In genomic region chr10:79855558-79856184, GRCm38 (mm10) we compare ENCODE assay signal across 8 mouse cellular contexts. TPM values are rescaled to one million over a fixed set of nuclear protein-coding genes. Genes with fewer than 3 reads are reported as not detected.
A peak's percentile ranks its signal among the peaks of the same experiment; 100 is the strongest.
DNase-seq lines count a peak whose midpoint lies in the region; TF ChIP-seq lines count a peak whose summit lies in the region.

No protein-coding gene starts in this region.

- no peak for TF ChIP-seq EP300 in MEL (IDR thresholded peaks at IDR 0.05; ENCODE audit: low read depth in 1 of 2, low read length in 2 of 2)

- TF ChIP-seq CTCF in MEL (IDR thresholded peaks at IDR 0.05 in 2 of 3, conservative IDR thresholded peaks at IDR 0.05 in 1 of 3; ENCODE audit: control insufficient read depth in 1 of 3, insufficient read depth in 1 of 3, low read depth in 2 of 3, low read length in 3 of 3, poor library complexity in 1 of 3, severe bottlenecking in 1 of 3): no peak

- H3K27ac ChIP-seq in MEL (ENCODE audit: control insufficient read depth, low read depth, low read length): peak overlapping the region; percentile 99

- peaks cover 8 to 28% of the 10 kb centered on the region in 2 experiments for H3K36me3 ChIP-seq in MEL (ENCODE audit: control insufficient read depth in 1 of 2, insufficient read depth in 2 of 2, low read length in 2 of 2)
- H3K36me3 ChIP-seq in erythroblast, embryonic 14.5 days (ENCODE audit: control insufficient read depth): peaks cover 50% of the 10 kb centered on the region

- peaks cover 73% of the 10 kb centered on the region for H3K79me2 ChIP-seq in MEL (ENCODE audit: control insufficient read depth, insufficient read depth, low read length, poor library complexity)

- no peak for TF ChIP-seq POLR2A in MEL (IDR thresholded peaks at IDR 0.05; ENCODE audit: control insufficient read depth in 1 of 2, insufficient read depth in 1 of 2, low read depth in 1 of 2, low read length in 2 of 2, poor library complexity in 1 of 2)

- H3K4me1 ChIP-seq in MEL (ENCODE audit: control insufficient read depth in 1 of 2, insufficient read depth in 2 of 2, low read length in 2 of 2): peaks cover 2 to 33% of the 10 kb centered on the region in 2 experiments; a peak in 3 of 4 replicates
- peaks cover 80% of the 10 kb centered on the region for H3K4me1 ChIP-seq in erythroblast, embryonic 14.5 days (ENCODE audit: control insufficient read depth)

- TF ChIP-seq RAD21 in MEL (IDR thresholded peaks at IDR 0.05; ENCODE audit: low read depth, low read length): no peak

- no peaks in the 10 kb centered on the region for H3K9me3 ChIP-seq in MEL (replicated peaks; ENCODE audit: insufficient read depth, low read length)
- H3K9me3 ChIP-seq in erythroblast, embryonic 14.5 days (ENCODE audit: control insufficient read depth, low read length): no peaks in the 10 kb centered on the region

- peak overlapping the region; percentile 77 to 99 for H3K4me3 ChIP-seq in MEL (ENCODE audit: control insufficient read depth in 1 of 2, insufficient read depth in 1 of 2, low read depth in 2 of 2, low read length in 2 of 2)
- peak overlapping the region; percentile 82 for H3K4me3 ChIP-seq in erythroblast, embryonic 14.5 days (replicated peaks)

- H3K27me3 ChIP-seq in MEL (ENCODE audit: control insufficient read depth in 1 of 2, insufficient read depth in 2 of 2, low read length in 2 of 2): no peaks in the 10 kb centered on the region
- H3K27me3 ChIP-seq in erythroblast, embryonic 14.5 days (ENCODE audit: control insufficient read depth): no peaks in the 10 kb centered on the region; the same call in 1 of the 2 replicates

- H3K9ac ChIP-seq in MEL (ENCODE audit: control insufficient read depth, low read depth, low read length, poor library complexity, severe bottlenecking): peak overlapping the region; percentile 100

- DNase-seq in embryo, embryonic 11 days: peak; percentile 19
- no peak for DNase-seq in embryo, embryonic 9.5 days (ENCODE audit: extremely low spot score)
- DNase-seq in MEL (ENCODE audit: low read depth, low spot score): peak; percentile 65
- peak; percentile 93 to 96 for DNase-seq in kidney, adult 8-10 months
- DNase-seq in lung, postnatal 10 days: peak; percentile 59
- no peak for DNase-seq in frontal cortex, postnatal 36 days (ENCODE audit: low spot score in 2 of 2)
- DNase-seq in right cerebral cortex, postnatal 4 days: no peak

TF ChIP-seq in MEL, 35 proteins besides CTCF, POLR2A, EP300 and RAD21:
- no peak for TF ChIP-seq MAFK (IDR thresholded peaks at IDR 0.05; ENCODE audit: borderline replicate concordance, low read depth, low read length)
- TF ChIP-seq MYC (IDR thresholded peaks at IDR 0.05; ENCODE audit: low read depth, low read length): no peak
- no peak for TF ChIP-seq E2F4 (IDR thresholded peaks at IDR 0.05; ENCODE audit: borderline replicate concordance, low read depth, low read length)
- TF ChIP-seq CHD1 (IDR thresholded peaks at IDR 0.05; ENCODE audit: low read depth, low read length): no peak
- TF ChIP-seq MEF2A (IDR thresholded peaks at IDR 0.05; ENCODE audit: extremely low read depth, insufficient replicate concordance, low read depth, low read length, poor library complexity, severe bottlenecking): no peak
- no peak for TF ChIP-seq MAX (IDR thresholded peaks at IDR 0.05; ENCODE audit: low read length)
- TF ChIP-seq ZMIZ1 (IDR thresholded peaks at IDR 0.05; ENCODE audit: low read depth, low read length): no peak
- TF ChIP-seq USF2 (IDR thresholded peaks at IDR 0.05; ENCODE audit: borderline replicate concordance in 1 of 2, insufficient read depth in 1 of 2, low read depth in 1 of 2, low read length in 2 of 2): no peak
- TF ChIP-seq MYB (IDR thresholded peaks at IDR 0.05; ENCODE audit: low read depth, low read length): no peak
- no peak for TF ChIP-seq KAT2A (conservative IDR thresholded peaks at IDR 0.05; ENCODE audit: low read depth, low read length)
- 0 out of 2 replicates have a peak, but pooled peaks have one; percentile 18 for TF ChIP-seq USF1 (IDR thresholded peaks at IDR 0.05; ENCODE audit: low read depth, low read length)
- peak; percentile 23; the same call in 1 of the 2 replicates for TF ChIP-seq POLR2AphosphoS2 (IDR thresholded peaks at IDR 0.05; ENCODE audit: low read length)
- 0 out of 2 replicates have a peak, but pooled peaks have one; percentile 21 for TF ChIP-seq NELFE (IDR thresholded peaks at IDR 0.05; ENCODE audit: low read depth, low read length)
- 0 out of 2 replicates have a peak, but pooled peaks have one; percentile 10 for TF ChIP-seq SIN3A (IDR thresholded peaks at IDR 0.05; ENCODE audit: low read length)
- no peak for TF ChIP-seq ZNF384 (IDR thresholded peaks at IDR 0.05; ENCODE audit: low read depth, low read length)
- TF ChIP-seq UBTF (IDR thresholded peaks at IDR 0.05; ENCODE audit: borderline replicate concordance, insufficient read depth, low read depth, low read length): no peak
- no peak for TF ChIP-seq POLR2AphosphoS5 (IDR thresholded peaks at IDR 0.05; ENCODE audit: borderline replicate concordance, low read depth, low read length)
- TF ChIP-seq GATA1 (IDR thresholded peaks at IDR 0.05; ENCODE audit: low read depth, low read length): no peak

RNA-seq across cellular contexts. Expression of gene Ptbp1, which starts 1.4 kb away (rescaled TPM):
- total RNA-seq in MEL (2012; rRNA removed): 301 and 316 TPM in 2 replicates
- polyA plus RNA-seq in MEL (2012; ENCODE audit: insufficient read depth in 1 of 2, insufficient read length in 2 of 2, low read depth in 1 of 2, low replicate concordance in 2 of 2, missing spikeins in 1 of 2): 100 to 1,000 TPM; 329 to 837 TPM
- polyA plus RNA-seq in erythroblast, embryonic 14.5 days (2012): 46.1 and 67.9 TPM in 2 replicates

RNA-seq across cellular contexts. Expression of gene Prtn3, which starts 18.6 kb away (rescaled TPM):
- total RNA-seq in MEL (2012; rRNA removed): 9.1 and 11.2 TPM in 2 replicates
- 10 to 100 TPM in 1 of 2 experiments, not detected in 1; 31.5 TPM for polyA plus RNA-seq in MEL (2012; ENCODE audit: insufficient read depth in 1 of 2, insufficient read length in 2 of 2, low read depth in 1 of 2, low replicate concordance in 2 of 2, missing spikeins in 1 of 2)
- polyA plus RNA-seq in erythroblast, embryonic 14.5 days (2012): 3.5 TPM in 2 replicates

RNA-seq across cellular contexts. Expression of gene Plppr3, which starts 18.8 kb away (rescaled TPM):
- total RNA-seq in MEL (2012; rRNA removed): 0.56 and 0.85 TPM in 2 replicates
- 1 to 10 TPM in 1 of 2 experiments, not detected in 1; 6.2 TPM for polyA plus RNA-seq in MEL (2012; ENCODE audit: insufficient read depth in 1 of 2, insufficient read length in 2 of 2, low read depth in 1 of 2, low replicate concordance in 2 of 2, missing spikeins in 1 of 2)
- 0.06 and 0.11 TPM in 2 replicates for polyA plus RNA-seq in erythroblast, embryonic 14.5 days (2012)

RNA-seq across cellular contexts. Expression of gene Elane, which starts 30.4 kb away (rescaled TPM):
- not detected in 2 replicates for total RNA-seq in MEL (2012; rRNA removed)
- polyA plus RNA-seq in MEL (2012; ENCODE audit: insufficient read depth in 1 of 2, insufficient read length in 2 of 2, low read depth in 1 of 2, low replicate concordance in 2 of 2, missing spikeins in 1 of 2): under 1 TPM in 1 of 2 experiments, not detected in 1; 0.07 TPM
- 1.5 and 1.8 TPM in 2 replicates for polyA plus RNA-seq in erythroblast, embryonic 14.5 days (2012)

RNA-seq across cellular contexts. Expression of gene Misp, which starts 34.9 kb away (rescaled TPM):
- total RNA-seq in MEL (2012; rRNA removed): not detected in 2 replicates
- polyA plus RNA-seq in MEL (2012; ENCODE audit: insufficient read depth in 1 of 2, insufficient read length in 2 of 2, low read depth in 1 of 2, low replicate concordance in 2 of 2, missing spikeins in 1 of 2): not detected
- not detected in 2 replicates for polyA plus RNA-seq in erythroblast, embryonic 14.5 days (2012)

Comparison
In these comparisons a context has a peak if more than half of its experiments do, and no peak if none do; other contexts are left out.
1. DNase-seq: peak in embryo, embryonic 11 days (single experiment), MEL (single experiment), kidney, adult 8-10 months (2 of 2) and lung, postnatal 10 days (single experiment); none in embryo, embryonic 9.5 days (single experiment), frontal cortex, postnatal 36 days (0 of 2) and right cerebral cortex, postnatal 4 days (single experiment).